Mouse (Mus musculus): ENCODE measurements around the gene Syp. TPM values are rescaled to one million over a fixed set of nuclear protein-coding genes. Genes with fewer than 3 reads are reported as not detected.
A peak's percentile ranks its signal among the peaks of the same experiment; 100 is the strongest.

Gene Syp
- polyA plus RNA-seq, 1 experiment = 0.54 TPM

DNA sequence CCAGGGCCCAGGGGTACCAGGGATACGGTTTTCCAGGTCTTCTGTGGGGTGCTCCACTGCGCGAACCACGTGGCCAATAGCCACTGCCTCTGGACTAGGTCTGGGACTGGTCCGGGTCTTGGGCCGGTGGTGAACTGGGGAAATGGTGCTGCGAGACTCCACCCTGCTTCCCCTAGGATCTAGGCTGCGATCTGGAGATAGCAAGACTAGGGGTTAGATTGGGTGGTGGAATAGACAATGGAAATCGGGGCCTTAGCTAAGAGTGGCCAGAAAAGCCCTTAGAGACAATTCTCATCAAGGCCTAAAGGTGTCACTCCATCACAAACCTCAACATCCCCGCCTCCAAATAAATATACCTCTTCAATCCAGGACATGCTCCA, 36.7 kb downstream of the Syp start:
- no peak for TF ChIP-seq TCF3 (IDR thresholded peaks at IDR 0.05; ENCODE audit: insufficient read length, low read depth)
- no peak for TF ChIP-seq MYOD1 (IDR thresholded peaks at IDR 0.05; ENCODE audit: control insufficient read depth in 1 of 3, insufficient read length in 2 of 3, low read depth in 2 of 3)
- no peak for TF ChIP-seq REST (IDR thresholded peaks at IDR 0.05; ENCODE audit: insufficient read depth, insufficient read length)
- TF ChIP-seq MYOG (IDR thresholded peaks at IDR 0.05; ENCODE audit: control insufficient read depth in 1 of 3, insufficient read depth in 1 of 3, insufficient read length in 2 of 3, low read depth in 2 of 3) = no peak
- TF ChIP-seq CEBPB (IDR thresholded peaks at IDR 0.05; ENCODE audit: insufficient read depth, poor library complexity, severe bottlenecking) = no peak
- TF ChIP-seq SRF (IDR thresholded peaks at IDR 0.05; ENCODE audit: control insufficient read depth, insufficient read length, low read depth) = no peak
- TF ChIP-seq USF1 (IDR thresholded peaks at IDR 0.05; ENCODE audit: low read depth) = no peak
- no peaks in the 10 kb centered on the region for H3K36me3 ChIP-seq (ENCODE audit: control insufficient read depth, insufficient read depth)
- H3K4me2 ChIP-seq (ENCODE audit: low read depth) = no peak overlapping the region
- no peaks in the 10 kb centered on the region for H3K27me3 ChIP-seq (ENCODE audit: control insufficient read depth, insufficient read depth, insufficient read length)
- H3ac ChIP-seq (ENCODE audit: control insufficient read depth, insufficient read length) = no peak overlapping the region
- no peak overlapping the region for H3K4me3 ChIP-seq
- peaks cover 11% of the 10 kb centered on the region for H3K79me2 ChIP-seq (ENCODE audit: control insufficient read depth, insufficient read depth)

GRCm38 (mm10) chrX:7678986-7679385, 40.7 kb downstream of the Syp start:
- Histone ChIP-seq H3K36me3 (ENCODE audit: control insufficient read depth, insufficient read depth) (no peaks in the 10 kb centered on the region), H3K4me3 (peak overlapping the region; percentile 5), H3ac (ENCODE audit: control insufficient read depth, insufficient read length) (no peak overlapping the region), H3K79me2 (ENCODE audit: control insufficient read depth, insufficient read depth) (no peaks in the 10 kb centered on the region), H3K27me3 (ENCODE audit: control insufficient read depth, insufficient read depth, insufficient read length) (no peaks in the 10 kb centered on the region), H3K4me2 (ENCODE audit: low read depth) (no peak overlapping the region)
- no peak for TF ChIP-seq SRF (IDR thresholded peaks at IDR 0.05; ENCODE audit: control insufficient read depth, insufficient read length, low read depth)
- TF ChIP-seq POLR2A (IDR thresholded peaks at IDR 0.05; ENCODE audit: insufficient read length, low read depth) = no peak
- TF ChIP-seq MYOG (IDR thresholded peaks at IDR 0.05; ENCODE audit: control insufficient read depth in 1 of 3, insufficient read depth in 1 of 3, insufficient read length in 2 of 3, low read depth in 2 of 3) = no peak
- no peak for TF ChIP-seq CEBPB (IDR thresholded peaks at IDR 0.05; ENCODE audit: insufficient read depth, poor library complexity, severe bottlenecking)
- no peak for TF ChIP-seq MYOD1 (IDR thresholded peaks at IDR 0.05; ENCODE audit: control insufficient read depth in 1 of 3, insufficient read length in 2 of 3, low read depth in 2 of 3)

- H3K36me3 ChIP-seq (ENCODE audit: control insufficient read depth, insufficient read depth) = no peaks in the 10 kb centered on the region
- H3K4me2 ChIP-seq (ENCODE audit: low read depth) = peak overlapping the region; percentile 78
- no peak for TF ChIP-seq TCF12 (IDR thresholded peaks at IDR 0.05; ENCODE audit: insufficient read depth, poor library complexity, severe bottlenecking)
- TF ChIP-seq POLR2AphosphoS2 (IDR thresholded peaks at IDR 0.05; ENCODE audit: insufficient read length, low read depth) = peak; percentile 57
- no peaks in the 10 kb centered on the region for H3K27me3 ChIP-seq (ENCODE audit: control insufficient read depth, insufficient read depth, insufficient read length)
- no peaks in the 10 kb centered on the region for H3K79me2 ChIP-seq (ENCODE audit: control insufficient read depth, insufficient read depth)
- H3K4me3 ChIP-seq = peak overlapping the region; percentile 5
- no peak overlapping the region for H3ac ChIP-seq (ENCODE audit: control insufficient read depth, insufficient read length)
Measured at GRCm38 (mm10) chrX:7679405-7680056, 41.3 kb downstream of the Syp start.

DNA sequence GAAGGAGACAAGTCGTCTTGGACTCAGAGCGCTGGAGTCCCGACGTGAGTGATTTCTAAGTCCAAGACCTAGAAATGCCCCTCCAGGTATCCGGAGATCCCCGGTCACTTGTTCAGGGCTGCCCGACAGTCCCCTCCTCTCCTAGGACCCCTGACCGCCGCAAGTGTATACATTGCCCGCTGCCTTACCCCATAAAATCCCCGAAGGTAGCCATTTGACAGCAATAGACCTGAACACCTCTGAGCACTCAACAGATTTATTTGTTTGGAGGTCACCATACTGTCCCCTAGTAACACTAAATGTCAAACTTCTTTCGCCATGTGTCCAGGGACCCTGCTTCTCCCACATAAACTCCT, 41.8 kb downstream of the Syp start:
- no peaks in the 10 kb centered on the region for H3K36me3 ChIP-seq (ENCODE audit: control insufficient read depth, insufficient read depth)
- H3ac ChIP-seq (ENCODE audit: control insufficient read depth, insufficient read length) = no peak overlapping the region
- peak overlapping the region; percentile 5 for H3K4me3 ChIP-seq
- peak overlapping the region; percentile 78 for H3K4me2 ChIP-seq (ENCODE audit: low read depth)
- no peaks in the 10 kb centered on the region for H3K27me3 ChIP-seq (ENCODE audit: control insufficient read depth, insufficient read depth, insufficient read length)
- H3K79me2 ChIP-seq (ENCODE audit: control insufficient read depth, insufficient read depth) = no peaks in the 10 kb centered on the region
- TF ChIP-seq USF1 (IDR thresholded peaks at IDR 0.05; ENCODE audit: low read depth) (no peak), CEBPB (IDR thresholded peaks at IDR 0.05; ENCODE audit: insufficient read depth, poor library complexity, severe bottlenecking) (no peak), POLR2AphosphoS2 (IDR thresholded peaks at IDR 0.05; ENCODE audit: insufficient read length, low read depth) (no peak), MYOG (IDR thresholded peaks at IDR 0.05; ENCODE audit: control insufficient read depth in 1 of 3, insufficient read depth in 1 of 3, insufficient read length in 2 of 3, low read depth in 2 of 3) (no peak), TCF12 (IDR thresholded peaks at IDR 0.05; ENCODE audit: insufficient read depth, poor library complexity, severe bottlenecking) (no peak), TCF3 (IDR thresholded peaks at IDR 0.05; ENCODE audit: insufficient read length, low read depth) (no peak)

DNA sequence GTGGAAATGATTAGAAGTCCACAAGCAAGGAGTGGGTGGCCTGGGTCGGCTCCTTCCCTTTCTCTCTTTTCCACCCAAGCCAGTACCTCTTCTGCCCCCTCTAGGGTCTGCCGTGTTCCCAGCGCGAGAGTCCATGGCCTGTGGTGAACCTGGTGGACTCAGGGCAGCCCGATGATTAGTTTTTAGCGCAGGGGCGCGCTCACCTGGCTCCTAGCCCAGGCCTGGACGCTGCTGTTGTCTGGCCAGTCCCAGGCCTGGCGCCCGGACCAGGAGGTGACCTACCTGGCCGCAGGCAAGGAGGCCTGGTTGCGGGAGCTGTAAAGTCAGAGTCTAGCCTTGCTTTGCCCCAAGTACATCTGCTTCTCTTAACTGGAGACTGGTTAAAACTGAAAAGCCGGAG, 42.6 kb downstream of the Syp start, which contains the start of gene Magix:
Gene Magix, minus strand, starts transcription at position 388 of the 400 bp plus-strand sequence.
- Histone ChIP-seq H3ac (ENCODE audit: control insufficient read depth, insufficient read length) (no peak within 1 kb of the TSS), H3K36me3 (ENCODE audit: control insufficient read depth, insufficient read depth) (no peaks in the 10 kb centered on the region), H3K4me2 (ENCODE audit: low read depth) (peak within 1 kb of the TSS; percentile 78), H3K4me3 (no peak within 1 kb of the TSS), H3K27me3 (ENCODE audit: control insufficient read depth, insufficient read depth, insufficient read length) (no peaks in the 10 kb centered on the region), H3K79me2 (ENCODE audit: control insufficient read depth, insufficient read depth) (no peaks in the 10 kb centered on the region)
- TF ChIP-seq POLR2A (IDR thresholded peaks at IDR 0.05; ENCODE audit: insufficient read length, low read depth) (no peak), CEBPB (IDR thresholded peaks at IDR 0.05; ENCODE audit: insufficient read depth, poor library complexity, severe bottlenecking) (no peak), POLR2AphosphoS2 (IDR thresholded peaks at IDR 0.05; ENCODE audit: insufficient read length, low read depth) (no peak), MYOD1 (IDR thresholded peaks at IDR 0.05; ENCODE audit: control insufficient read depth in 1 of 3, insufficient read length in 2 of 3, low read depth in 2 of 3) (no peak), MAX (IDR thresholded peaks at IDR 0.05; ENCODE audit: low read depth) (no peak), MYOG (IDR thresholded peaks at IDR 0.05; ENCODE audit: control insufficient read depth in 1 of 3, insufficient read depth in 1 of 3, insufficient read length in 2 of 3, low read depth in 2 of 3) (no peak), SRF (IDR thresholded peaks at IDR 0.05; ENCODE audit: control insufficient read depth, insufficient read length, low read depth) (no peak), TCF3 (IDR thresholded peaks at IDR 0.05; ENCODE audit: insufficient read length, low read depth) (no peak), TCF12 (IDR thresholded peaks at IDR 0.05; ENCODE audit: insufficient read depth, poor library complexity, severe bottlenecking) (no peak), E2F4 (IDR thresholded peaks at IDR 0.05; ENCODE audit: insufficient read depth) (no peak), USF1 (IDR thresholded peaks at IDR 0.05; ENCODE audit: low read depth) (no peak), REST (IDR thresholded peaks at IDR 0.05; ENCODE audit: insufficient read depth, insufficient read length) (no peak)
